Mouse (Mus musculus) gastrocnemius, postnatal 10 days (tissue): ENCODE measurements at regions not wholly inside any gene's neighbourhood (a gene's known extent, or its start where the extent isn't known, plus 50 kb on each side); places are given as distances from the start of the nearest gene placed in this dataset.
"Not testable (repeated sequence)": the region's sequence is repeated elsewhere in the genome, so short reads cannot be mapped to it uniquely, and the experiment has no call there.

ENCODE experiments used
- DNase-seq: peaks from one replicate; pipeline ENCODE4 v3.0.0; 2021; ENCODE audit warnings: mixed read lengths

DNA sequence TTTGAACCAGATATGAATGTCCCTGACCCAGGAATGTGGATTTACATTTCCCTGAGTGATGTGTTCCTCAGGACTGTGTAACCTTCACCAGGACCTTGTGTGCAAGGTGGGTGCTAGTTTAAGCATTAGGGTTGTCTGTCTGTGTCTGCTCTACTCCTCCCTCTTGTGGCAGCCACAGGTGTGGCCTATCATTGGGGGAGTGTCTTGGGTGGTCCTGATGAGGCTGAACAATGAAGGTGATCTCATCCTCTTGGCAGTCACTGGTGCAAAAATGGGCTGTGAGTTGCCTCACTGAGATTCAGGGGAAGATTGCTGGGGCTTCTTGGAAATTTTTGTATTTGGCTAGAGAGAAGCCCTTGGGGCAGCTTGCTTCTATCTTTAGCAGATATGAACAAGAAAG, 179.4 kb upstream of the Ube2e1 start:
- DNase-seq, result peak; percentile 13

DNA sequence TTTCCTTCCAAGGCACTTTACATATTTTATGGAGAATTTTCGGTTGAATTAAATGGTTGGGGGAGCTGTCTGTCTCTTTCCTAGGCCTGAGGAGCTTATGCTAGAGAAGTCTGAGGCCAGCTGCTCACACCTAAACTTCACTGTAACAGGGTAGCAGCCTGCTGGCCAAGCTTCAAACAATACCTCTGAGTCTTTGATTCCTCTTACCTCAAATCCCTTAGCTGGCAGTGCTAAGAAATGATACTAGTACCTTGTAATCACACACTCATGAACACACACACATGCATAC, 176.6 kb upstream of the Ube2e1 start:
- no peak for DNase-seq

DNA sequence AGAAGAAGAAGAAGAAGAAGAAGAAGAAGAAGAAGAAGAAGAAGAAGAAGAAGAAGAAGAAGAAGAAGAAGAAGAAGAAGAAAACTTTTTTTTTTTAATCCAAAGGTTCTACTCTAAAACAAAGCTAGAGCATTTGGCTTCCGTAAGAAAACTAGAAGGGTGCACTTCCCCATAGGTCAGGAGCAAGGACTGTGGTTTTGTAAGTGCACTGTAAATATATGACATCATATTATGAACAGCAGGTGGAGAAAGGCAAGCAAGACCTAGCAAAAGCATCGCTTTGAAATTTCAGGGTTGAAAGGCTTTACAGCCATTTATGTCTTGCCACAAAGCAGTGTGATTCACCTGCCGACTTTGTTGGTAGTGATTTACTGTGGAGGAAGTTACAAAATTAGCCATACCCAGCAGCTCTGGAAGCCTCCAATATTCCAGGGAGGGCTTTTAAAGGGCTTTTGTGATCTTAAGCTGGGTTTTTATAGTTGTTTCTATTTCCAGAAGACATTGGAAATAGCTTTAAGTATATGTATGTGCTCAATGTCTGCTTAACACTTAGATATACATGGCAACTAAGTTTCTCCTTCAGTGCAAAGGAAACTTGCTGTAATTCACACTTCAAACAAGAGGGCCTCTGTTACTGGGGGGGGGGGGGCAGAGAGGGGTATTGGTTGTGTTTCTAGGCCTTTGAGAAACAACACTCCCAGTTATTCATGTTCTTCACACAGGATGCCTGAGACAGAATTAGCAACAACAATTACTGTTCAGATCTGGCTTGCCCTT, 176.1 kb upstream of the Ube2e1 start:
- DNase-seq, result no peak

DNA sequence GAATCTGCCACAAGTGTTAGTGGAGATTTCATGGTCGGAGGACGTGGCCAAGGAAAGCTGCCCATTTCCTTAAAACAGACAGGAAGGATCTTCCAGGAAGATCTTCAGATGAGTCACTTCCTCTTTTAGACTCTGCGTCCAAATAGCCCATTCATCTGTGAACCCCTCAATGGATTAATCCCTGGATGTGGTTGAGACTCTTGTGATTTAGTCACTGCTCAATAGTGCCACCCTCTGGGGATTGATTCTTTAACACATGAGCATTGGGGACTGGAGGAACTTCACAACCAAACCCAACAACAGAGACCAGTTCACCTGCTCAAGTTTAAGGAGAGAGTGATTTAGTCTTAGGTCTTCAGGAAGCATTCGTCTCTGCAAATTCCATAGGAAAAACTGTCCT, 174.5 kb upstream of the Ube2e1 start:
- no peak for DNase-seq

DNA sequence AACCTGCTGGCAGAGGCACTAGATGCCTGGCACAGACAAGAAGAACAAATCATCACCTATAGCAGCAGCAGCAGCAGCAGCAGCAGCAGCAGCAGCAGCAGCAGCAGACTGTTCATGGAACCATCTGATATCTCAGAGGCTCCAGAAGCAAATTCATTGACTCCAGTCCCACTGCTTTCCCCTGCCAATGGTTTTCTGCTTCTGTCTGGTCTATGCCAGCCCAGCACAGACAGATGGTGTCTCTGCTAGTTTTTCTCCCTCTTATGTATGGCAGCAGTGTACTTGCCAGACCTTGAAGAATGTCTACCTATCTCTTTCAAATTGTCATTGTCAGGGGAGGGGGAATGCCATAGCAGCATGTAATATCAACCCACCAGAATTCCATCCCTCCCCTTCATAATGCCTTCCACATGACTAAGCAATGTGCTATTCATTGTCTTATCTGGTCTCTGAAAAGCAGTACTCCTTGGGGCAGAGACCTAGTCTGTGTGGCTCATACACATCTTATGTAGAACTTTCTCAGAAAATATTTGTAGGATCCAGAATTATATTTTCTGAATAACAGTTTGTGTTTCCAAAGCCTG, 168.7 kb upstream of the Ube2e1 start:
- DNase-seq, result no peak

DNA sequence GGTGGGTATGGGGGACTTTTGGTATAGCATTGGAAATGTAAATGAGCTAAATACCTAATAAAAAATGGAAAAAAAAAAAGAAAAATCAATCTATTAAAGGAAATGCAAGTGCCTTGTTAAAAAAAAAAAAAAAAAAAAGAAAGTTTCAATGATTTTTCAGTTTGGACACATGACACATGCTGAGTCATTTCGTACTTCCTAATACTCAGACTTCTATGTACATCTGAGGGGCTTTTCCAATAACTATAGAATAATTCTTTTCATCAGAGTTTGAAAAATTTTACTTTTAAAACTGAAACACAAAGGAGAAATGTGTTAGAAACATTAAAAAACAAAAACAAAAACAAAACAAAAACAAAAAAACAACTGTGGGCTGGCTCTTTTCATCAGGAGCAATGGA, 162.4 kb upstream of the Ube2e1 start:
- no peak for DNase-seq

DNA sequence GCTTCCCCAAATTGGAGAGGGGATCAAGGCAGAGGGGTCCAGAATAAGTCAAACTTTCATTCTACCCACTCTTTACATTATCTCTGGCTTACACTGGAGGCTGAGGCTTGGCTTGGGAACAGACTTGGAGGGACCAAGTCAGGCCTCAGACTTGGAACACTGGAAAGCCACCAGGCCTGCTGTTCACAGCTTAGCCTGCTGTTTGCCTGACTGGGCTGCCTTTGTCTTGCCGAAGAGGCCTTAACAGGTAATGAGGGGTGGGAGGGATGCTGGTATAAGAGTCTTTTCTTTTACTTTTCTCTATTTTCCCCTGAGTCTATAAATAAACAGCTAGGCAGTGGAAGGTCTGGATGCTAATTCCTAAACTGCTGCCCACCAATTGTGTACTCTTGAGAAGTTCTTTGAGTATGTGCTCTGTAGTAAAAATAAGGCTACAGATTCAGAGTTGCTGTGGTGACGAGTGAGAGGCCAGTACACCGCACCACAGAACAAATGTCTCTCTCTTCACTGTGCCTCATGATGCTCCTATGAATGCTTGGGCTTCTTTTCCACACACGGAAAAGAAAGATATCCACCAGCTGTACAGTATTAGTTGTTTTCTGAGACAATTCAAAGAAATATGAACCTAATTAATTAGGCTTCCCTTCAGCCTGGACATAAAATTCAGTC, 154.6 kb upstream of the Ube2e1 start:
- no peak for DNase-seq

DNA sequence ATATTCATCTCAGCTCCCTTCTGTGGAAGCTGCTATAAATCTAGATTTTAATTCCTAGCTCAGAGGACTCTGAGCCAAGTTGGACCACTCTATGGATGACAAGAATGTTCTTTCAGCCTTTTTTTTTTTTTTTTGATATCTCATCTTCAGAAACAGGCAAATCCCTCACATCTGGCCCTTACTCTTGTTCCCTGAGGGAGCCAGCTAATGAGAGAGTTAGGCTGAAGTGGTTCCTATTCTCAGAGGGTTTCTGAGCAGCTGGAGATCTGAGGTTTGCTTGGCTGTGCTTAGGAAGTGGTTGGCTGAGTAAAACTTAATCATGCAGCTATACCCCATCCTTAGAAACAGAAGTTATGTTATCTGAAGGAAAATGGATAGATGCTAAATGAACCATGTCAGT, 153.9 kb upstream of the Ube2e1 start:
- DNase-seq, result no peak

DNA sequence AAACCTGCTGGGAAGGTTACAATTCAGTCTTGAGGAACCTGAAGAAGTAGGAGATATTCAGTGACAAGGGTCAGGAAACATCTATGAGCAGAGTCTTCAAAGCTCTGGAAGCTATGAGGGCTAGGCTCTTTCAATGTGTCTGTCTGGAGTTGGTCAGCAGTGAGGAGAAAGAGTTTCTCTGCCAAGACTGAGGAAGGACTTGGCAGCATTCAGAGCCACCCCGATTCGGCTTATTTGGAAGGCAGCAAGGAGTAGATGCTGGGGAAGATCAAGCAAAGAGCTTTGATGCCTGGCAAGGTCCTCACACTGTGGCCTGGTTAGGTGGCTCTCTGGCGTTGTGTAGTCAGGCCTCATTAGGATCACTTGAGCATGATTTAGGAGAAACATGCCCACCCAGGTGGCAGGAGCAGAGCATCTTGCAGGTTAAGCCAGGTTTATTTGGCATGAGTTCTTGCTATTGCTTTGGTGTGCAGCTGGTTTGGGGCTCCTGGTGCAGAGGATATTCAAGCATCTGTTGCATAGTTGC, 145.2 kb upstream of the Ube2e1 start:
- DNase-seq, result no peak

DNA sequence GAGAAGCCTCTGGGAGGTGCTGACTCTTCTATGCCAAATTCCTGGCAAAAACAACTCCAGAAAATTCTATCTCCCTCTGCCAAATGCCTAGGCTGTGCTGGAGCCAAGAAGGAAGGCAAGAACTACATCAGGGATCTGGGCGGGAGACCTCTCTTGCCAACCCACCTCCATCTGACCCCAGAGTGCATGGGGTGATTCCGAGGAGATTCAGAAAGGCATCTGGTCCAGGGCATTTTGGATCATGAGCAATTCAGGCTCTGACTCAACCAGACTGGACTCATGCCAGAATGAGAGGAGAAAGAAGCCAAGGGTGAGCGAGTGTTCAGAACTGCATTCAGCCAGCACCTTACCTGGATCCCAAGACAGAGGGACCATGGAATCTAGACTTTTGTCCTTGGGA, 137.0 kb upstream of the Ube2e1 start:
- peak; percentile 8 for DNase-seq

DNA sequence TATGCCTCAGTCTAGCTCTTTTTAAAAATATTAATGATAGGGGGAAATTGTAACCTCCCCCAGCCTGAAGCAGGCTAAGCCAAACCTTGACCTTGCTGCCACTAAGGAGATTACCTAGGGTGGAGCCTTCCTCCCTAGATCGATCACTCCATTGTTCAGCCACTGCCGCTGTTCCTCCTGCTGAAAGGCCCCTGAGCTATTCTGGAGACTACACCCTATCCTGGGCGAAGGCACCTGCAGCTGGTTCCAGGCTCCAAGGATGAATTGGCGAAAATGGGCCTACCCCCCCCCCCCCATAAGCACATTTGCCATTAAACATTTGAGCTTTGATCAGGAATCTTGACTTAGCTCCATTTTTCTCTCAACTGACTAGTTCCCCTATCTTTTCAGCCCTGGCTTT, 135.2 kb upstream of the Ube2e1 start:
- DNase-seq, result not testable (repeated sequence)

DNA sequence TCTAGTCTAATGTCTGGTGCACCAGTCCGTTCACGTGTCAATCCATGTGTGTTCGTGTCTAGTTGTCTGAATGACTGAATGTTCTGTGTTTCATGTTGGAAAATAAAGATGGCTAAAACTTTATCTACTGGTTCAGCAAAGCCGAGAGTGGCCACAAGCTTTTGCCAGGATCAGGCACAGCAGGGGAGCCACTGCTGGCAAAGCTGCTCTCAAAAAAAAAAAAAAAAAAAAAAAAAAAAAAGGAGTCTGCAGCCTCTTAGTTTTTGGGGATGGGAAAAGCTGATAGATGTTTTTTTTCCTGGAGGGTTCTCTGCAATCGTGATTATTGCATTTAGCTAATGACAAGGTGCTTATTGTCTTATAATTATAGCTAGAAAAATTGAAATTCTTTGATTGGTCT, 132.5 kb upstream of the Ube2e1 start:
- DNase-seq, result not testable (repeated sequence)

DNA sequence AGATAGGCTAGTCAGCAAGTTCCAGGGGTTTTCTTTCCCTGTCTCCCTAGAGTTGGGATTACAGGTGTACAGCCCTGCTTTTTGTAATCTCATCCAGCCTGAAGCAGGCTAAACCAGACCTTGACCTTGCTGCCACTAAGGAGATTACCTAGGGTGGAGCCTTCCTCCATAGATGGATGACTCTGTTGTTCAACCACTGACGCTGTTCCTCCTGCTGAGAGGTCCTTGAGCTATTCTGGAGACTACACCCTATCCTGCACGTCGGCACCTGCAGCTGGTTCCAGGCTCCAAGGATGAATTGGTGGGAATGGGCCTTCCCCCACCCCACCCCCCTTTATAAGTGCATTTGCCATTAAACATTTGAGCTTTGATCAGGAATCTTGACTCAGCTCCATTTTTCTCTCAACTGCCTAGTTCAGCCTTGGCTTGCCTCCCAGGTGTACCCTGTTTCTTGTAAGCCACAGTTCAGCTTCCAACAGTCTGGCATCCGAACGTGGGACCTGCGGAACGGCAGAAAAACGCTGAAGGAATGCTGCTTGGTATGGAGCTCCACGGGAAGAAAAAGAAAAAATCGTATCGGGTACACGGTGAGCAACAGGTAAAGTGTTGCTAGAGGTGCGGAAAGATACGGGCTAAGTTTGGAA, 131.7 kb upstream of the Ube2e1 start:
- no peak for DNase-seq

DNA sequence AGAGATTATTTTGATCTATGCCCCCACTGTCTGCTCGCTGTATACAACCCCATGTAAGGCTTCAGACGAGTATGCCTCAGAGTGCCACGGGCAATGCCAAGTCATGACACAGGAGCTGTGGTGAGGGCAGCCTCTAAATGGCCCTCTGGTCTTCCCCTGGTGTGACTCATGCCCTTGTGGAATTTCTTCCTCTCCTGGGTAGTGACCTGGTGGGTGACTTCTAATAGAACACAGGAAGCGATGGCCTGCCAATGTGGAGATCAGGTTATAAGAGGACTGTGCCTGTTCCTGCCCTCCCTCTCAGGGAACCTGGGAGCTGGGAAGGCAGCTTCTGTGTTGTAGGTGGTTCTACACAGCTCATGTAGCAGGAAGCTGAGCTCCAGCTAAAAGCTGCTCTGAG, 130.7 kb upstream of the Ube2e1 start:
- DNase-seq, result no peak

DNA sequence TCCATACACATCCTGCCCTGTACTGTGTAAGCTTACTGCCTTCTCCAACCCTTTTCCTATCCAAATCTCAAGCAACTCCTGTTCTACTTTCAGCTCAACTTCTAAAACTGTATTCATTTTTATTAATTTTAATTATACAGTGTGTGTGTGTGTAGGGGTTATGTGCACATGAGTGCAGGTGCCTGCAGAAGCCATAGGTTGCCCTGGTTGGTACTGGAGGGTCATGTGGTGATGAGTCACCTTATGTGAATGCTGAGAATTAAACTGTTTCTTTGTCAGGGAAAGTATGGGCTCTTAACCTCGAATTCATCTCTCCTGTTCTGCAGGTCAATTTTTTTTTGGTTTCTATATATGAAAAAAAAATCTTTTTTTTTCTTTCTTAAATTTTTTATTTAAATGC, 117.0 kb upstream of the Ube2e1 start:
- DNase-seq, result no peak

DNA sequence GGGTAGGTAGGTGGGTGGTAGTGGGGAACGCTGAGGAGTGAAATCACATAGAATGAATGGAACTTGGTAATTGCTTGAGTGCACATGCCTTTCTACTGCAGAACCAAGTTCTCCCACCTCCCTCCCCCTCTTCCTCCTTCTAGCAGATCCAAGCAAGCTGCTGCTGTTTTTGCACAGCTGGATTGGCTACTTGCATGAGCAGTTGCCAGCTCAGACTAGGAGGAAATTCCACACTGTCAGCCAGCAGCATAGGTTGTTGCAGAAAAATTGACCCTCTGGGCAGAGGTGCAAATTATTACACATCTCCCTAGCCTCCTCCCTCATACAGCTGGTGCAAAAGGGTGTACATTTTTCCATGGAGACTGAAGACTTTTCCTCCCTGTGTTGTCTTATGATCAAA, 112.8 kb upstream of the Ube2e1 start:
- no peak for DNase-seq

DNA sequence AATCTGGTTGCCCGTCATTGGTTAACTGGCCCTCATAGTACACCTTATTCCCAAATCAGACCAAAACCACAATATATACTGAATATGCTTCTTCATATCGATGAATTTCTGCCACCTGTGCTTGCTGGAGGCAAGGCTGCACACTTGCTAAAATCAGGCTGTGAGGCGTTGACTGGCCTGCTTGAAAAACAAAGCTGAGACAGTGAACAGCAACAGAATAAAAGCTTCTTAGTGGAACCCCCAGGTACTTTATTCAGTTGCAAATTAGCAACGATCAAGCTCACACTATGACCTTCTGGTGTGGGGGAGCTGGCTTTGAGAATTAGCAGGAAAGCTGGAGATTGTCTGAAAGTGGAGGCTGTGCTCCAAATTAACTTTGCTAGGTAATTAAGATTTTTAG, 97.3 kb upstream of the Ube2e1 start:
- not testable (repeated sequence) for DNase-seq

DNA sequence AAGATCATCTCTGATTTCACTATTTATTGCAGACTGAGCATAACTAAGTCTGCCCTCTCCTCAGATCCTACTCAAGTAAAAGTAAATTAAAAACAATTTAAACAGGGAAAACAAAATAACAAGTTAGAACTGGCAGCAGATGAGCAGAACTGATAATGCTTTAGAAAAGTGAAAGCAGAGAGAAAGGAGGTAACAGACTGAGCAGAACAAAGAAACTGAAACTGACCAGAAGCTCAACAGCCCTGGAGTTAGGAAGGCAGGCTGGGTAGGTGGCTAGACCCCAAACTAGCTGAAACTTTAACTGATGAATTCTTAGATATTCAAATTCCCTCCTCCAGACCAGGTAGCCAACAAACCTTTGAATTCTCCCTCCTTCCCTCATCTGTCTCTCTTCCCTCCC, 94.2 kb upstream of the Ube2e1 start:
- DNase-seq, result no peak

DNA sequence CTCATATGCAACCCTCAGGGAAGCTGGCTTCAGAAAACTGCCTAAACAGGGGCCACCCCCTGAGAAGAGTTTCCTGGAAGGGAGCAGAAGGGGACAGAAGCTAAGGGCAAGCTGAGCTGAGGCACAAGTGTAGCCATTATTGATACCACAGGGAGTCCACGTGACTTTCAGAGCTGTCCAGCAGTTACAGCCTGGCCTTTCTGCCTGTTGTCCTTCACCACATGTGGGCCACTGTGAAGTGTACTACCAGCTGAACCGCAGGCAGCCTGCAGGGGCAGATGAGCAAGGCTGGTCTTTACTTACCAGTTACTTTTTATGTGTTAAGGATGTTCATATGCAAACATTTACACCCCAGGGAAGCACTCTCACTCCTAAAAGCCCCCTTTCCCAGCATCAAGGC, 85.2 kb upstream of the Ube2e1 start:
- DNase-seq, result no peak

DNA sequence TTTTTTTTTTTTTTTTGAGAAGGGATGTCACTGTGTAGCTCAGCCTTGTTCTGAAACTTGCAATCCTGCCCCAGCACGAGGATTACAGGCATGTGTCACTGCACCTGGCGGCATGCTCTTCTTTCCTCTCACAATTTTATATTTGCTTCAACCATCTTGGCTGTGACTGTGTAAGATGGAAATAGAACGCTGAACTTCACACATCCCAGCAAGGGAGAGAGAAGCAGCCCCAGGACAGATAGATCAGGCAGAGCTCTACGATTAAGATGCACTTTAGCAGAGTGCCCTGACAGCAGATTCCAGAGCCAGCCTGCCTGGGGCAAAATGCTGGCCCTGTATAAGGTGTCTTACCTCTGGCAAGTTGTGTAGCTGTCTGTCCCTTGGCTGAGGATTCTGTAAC, 84.7 kb upstream of the Ube2e1 start:
- DNase-seq, result no peak

DNA sequence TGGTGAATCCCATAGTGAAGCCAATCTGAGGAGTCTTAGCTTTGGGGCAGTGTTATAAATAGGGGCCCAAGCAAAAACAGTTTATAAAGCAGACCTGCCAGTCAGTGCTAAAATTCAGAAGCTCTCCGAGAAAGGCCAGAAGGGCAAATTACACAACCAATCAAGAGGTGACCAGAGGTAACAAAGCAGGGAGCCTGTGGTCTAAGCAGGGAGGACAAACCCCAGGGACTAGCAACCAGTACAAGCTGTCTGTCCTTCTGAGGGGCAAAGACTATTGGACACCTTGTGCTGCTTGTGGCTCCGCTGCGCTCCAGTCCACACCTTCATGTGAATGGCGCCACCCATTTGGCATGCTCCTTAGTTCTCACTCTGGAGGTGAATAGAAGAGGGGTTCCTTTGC, 67.3 kb upstream of the Ube2e1 start:
- DNase-seq, result no peak

DNA sequence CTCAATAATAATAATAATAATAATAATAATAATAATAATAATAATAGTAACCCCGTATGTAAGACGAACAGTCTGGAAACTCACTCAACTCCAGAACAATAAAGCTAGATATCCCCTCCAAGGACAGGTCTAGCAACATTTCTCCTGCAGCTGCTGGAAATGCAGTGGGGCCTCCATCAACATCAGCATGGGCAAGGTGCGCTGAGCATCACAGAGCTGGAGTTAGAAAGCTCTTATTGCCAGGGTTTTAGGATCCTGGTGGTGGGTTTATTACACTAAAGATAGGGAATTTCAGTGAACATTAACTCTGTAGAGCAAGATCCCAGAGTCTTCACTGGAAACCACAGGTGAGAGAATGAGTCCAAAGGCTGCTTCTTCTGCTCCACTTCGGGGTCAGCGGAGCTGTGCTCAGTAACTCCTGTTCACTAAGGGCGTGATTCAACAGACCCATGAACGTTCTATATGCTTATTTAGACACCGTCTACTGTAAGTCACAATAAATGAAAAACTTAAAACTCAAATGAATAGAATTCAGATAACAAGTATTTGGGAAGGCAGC, 64.6 kb upstream of the Ube2e1 start:
- no peak for DNase-seq
